Mouse (Mus musculus) myocyte (in vitro differentiated cells): ENCODE data around the gene Zfp672.

Experiments used
- CEBPB ChIP-seq: IDR thresholded peaks from 2 replicates; pipeline ENCODE4 v1.6.1; 2011; ENCODE audit warnings: mild to moderate bottlenecking, moderate library complexity; ENCODE audit not compliant: poor library complexity, insufficient read depth, severe bottlenecking
- E2F4 ChIP-seq: IDR thresholded peaks from one replicate; pipeline ENCODE4 v1.6.1; 2011; ENCODE audit warnings: mild to moderate bottlenecking, control low read depth, moderate library complexity; ENCODE audit not compliant: insufficient read depth
- MYOG ChIP-seq, 3 experiments: IDR thresholded peaks; one replicate each; pipeline ENCODE4 v1.6.1; 2011; ENCODE audit warnings: control low read depth in 2 of 3, low read depth in 2 of 3, mild to moderate bottlenecking in 2 of 3; ENCODE audit not compliant: insufficient read length in 2 of 3, control insufficient read depth in 1 of 3, insufficient read depth in 1 of 3
- POLR2A ChIP-seq: IDR thresholded peaks from one replicate; pipeline ENCODE4 v1.6.1; 2011; ENCODE audit warnings: low read depth, mild to moderate bottlenecking, control low read depth, moderate library complexity; ENCODE audit not compliant: insufficient read length
- POLR2AphosphoS2 ChIP-seq: IDR thresholded peaks from one replicate; pipeline ENCODE4 v1.6.1; 2011; ENCODE audit warnings: low read depth, control low read depth; ENCODE audit not compliant: insufficient read length

- TF ChIP-seq POLR2AphosphoS2 (no peak), E2F4 (no peak), MYOG (IDR thresholded peaks at IDR 0.05; ENCODE audit: control insufficient read depth in 1 of 3, insufficient read depth in 1 of 3, insufficient read length in 2 of 3, low read depth in 2 of 3) (no peak), CEBPB (no peak), POLR2A (no peak)
These were observed 20.5 kb upstream of the Zfp672 start for GRCm38 (mm10) chr11:58350628-58351027.
